Mouse (Mus musculus): ENCODE data around the gene Akap1. TPM values are rescaled to one million over a fixed set of nuclear protein-coding genes. Genes with fewer than 3 reads are reported as not detected.

Akap1 gene
- polyA plus RNA-seq, 1 experiment: 41.3 TPM

DNA sequence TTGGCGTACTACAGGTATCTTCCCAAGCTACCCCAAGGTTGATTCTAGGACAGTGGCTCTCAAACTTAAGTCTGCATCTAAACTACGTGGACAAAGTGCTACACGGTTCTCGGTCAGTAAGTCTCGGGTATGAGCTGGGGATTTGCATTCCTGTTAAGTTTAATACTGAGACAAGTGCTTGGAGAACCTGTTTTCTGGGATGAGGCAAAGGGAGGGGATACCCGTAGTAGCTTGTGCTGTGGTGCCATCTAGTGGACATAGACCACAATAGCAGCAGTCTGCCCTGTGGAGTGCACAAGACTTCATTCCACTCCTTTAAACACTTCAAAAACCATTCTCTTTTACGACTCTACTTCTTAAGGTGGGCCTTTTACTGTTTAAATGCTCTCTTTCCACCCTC lies 41.4 kb downstream of the Akap1 start:
- Histone ChIP-seq H3K4me3 (ENCODE audit: control insufficient read depth, insufficient read depth, low read length) (no peak overlapping the region), H3K4me1 (replicated peaks; ENCODE audit: control insufficient read depth, insufficient read depth, low read length) (no peaks in the 10 kb centered on the region), H3K36me3 (ENCODE audit: control insufficient read depth, insufficient read depth, low read length) (no peaks in the 10 kb centered on the region), H3K27me3 (ENCODE audit: control insufficient read depth, insufficient read depth, low read length) (no peaks in the 10 kb centered on the region), H3K27ac (ENCODE audit: control insufficient read depth, insufficient read depth, low read length) (no peak overlapping the region)
- peak; percentile 47 for DNase-seq
- WGBS: 14% methylated on average over 7 of the region's 7 CpGs
- TF ChIP-seq CTCF (IDR thresholded peaks at IDR 0.05; ENCODE audit: borderline replicate concordance, control insufficient read depth, extremely low read depth, insufficient read depth, low read length, poor library complexity) (no peak), POLR2A (IDR thresholded peaks at IDR 0.05; ENCODE audit: control insufficient read depth, extremely low read depth, insufficient read depth, low read length, poor library complexity) (no peak)

DNA sequence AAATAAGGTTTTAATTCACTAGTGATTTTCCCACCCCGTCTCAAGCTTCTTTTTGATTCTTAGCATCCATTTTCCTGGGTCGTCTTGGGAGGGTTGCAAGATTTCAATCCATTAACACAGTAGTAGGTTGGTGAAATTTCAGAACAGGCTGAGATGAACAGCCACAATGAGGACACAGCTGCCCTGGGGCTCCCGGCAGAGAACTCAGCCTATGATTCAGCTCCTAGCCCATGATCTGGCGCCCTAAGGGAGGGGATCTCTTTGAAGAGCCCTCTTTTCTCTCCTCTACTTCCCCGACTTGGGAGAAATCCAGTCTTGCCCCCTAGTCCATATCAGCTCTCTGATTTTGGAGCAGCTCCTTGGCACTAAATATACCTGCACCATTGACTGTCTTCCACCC lies 41.9 kb downstream of the Akap1 start:
- no peak for DNase-seq
- H3K27me3 ChIP-seq (ENCODE audit: control insufficient read depth, insufficient read depth, low read length): no peaks in the 10 kb centered on the region
- WGBS: 60% methylated on average over 5 of the region's 5 CpGs
- H3K36me3 ChIP-seq (ENCODE audit: control insufficient read depth, insufficient read depth, low read length): no peaks in the 10 kb centered on the region
- TF ChIP-seq POLR2A (IDR thresholded peaks at IDR 0.05; ENCODE audit: control insufficient read depth, extremely low read depth, insufficient read depth, low read length, poor library complexity): no peak
- TF ChIP-seq CTCF (IDR thresholded peaks at IDR 0.05; ENCODE audit: borderline replicate concordance, control insufficient read depth, extremely low read depth, insufficient read depth, low read length, poor library complexity): no peak
- no peak overlapping the region for H3K4me3 ChIP-seq (ENCODE audit: control insufficient read depth, insufficient read depth, low read length)
- no peaks in the 10 kb centered on the region for H3K4me1 ChIP-seq (replicated peaks; ENCODE audit: control insufficient read depth, insufficient read depth, low read length)
- no peak overlapping the region for H3K27ac ChIP-seq (ENCODE audit: control insufficient read depth, insufficient read depth, low read length)

DNA sequence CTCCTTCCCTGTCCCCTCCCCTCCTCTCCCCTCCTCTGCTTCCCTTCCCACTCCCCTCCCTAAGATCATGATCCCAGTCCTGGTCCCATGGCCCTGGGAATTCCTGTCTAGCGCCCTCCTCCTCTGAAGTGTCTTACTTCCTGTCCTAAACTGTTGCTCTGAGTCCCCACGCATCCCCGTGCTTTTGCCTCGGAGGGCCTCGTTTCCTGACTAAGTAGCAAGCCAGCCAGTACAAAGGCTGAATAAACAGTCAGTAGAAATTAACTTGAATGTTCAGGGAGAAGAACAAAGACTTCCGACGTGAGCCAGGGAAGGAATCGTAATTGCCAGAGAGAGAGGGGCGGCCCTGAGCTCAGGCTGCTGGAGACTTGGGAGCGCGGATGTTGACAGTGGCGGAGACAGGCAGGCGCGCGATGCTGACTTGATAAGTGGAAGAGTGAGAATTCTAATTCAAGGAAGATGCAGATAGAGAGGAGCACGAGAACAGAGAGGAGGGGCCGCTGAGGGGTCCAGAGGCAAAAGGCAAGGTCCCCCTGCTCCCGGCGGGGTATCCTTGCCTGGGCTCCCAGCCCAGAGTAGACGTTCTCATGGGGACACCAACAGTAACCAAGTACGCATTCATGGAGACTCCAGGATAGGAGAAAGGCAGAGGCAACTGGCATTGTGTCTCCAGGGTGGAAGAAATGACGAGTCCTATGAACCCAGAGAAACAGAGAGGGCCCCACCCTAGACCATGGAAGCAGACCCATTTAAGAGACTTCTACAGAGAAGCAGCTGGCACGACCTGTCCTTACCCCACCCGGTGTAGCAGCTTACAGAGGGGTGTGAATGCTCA lies 43.4 kb downstream of the Akap1 start:
- DNase-seq: no peak
- Histone ChIP-seq H3K27ac (ENCODE audit: control insufficient read depth, insufficient read depth, low read length) (no peak overlapping the region), H3K4me1 (replicated peaks; ENCODE audit: control insufficient read depth, insufficient read depth, low read length) (no peaks in the 10 kb centered on the region), H3K4me3 (ENCODE audit: control insufficient read depth, insufficient read depth, low read length) (no peak overlapping the region), H3K36me3 (ENCODE audit: control insufficient read depth, insufficient read depth, low read length) (no peaks in the 10 kb centered on the region), H3K27me3 (ENCODE audit: control insufficient read depth, insufficient read depth, low read length) (no peaks in the 10 kb centered on the region)
- no peak for TF ChIP-seq POLR2A (IDR thresholded peaks at IDR 0.05; ENCODE audit: control insufficient read depth, extremely low read depth, insufficient read depth, low read length, poor library complexity)
- no peak for TF ChIP-seq CTCF (IDR thresholded peaks at IDR 0.05; ENCODE audit: borderline replicate concordance, control insufficient read depth, extremely low read depth, insufficient read depth, low read length, poor library complexity)
- WGBS: 77% methylated on average over 24 of the region's 24 CpGs

- Histone ChIP-seq H3K4me1 (replicated peaks; ENCODE audit: control insufficient read depth, insufficient read depth, low read length) (no peaks in the 10 kb centered on the region), H3K27ac (ENCODE audit: control insufficient read depth, insufficient read depth, low read length) (no peak overlapping the region), H3K27me3 (ENCODE audit: control insufficient read depth, insufficient read depth, low read length) (no peaks in the 10 kb centered on the region), H3K4me3 (ENCODE audit: control insufficient read depth, insufficient read depth, low read length) (no peak overlapping the region), H3K36me3 (ENCODE audit: control insufficient read depth, insufficient read depth, low read length) (no peaks in the 10 kb centered on the region)
- TF ChIP-seq CTCF (IDR thresholded peaks at IDR 0.05; ENCODE audit: borderline replicate concordance, control insufficient read depth, extremely low read depth, insufficient read depth, low read length, poor library complexity): no peak
- no peak for TF ChIP-seq POLR2A (IDR thresholded peaks at IDR 0.05; ENCODE audit: control insufficient read depth, extremely low read depth, insufficient read depth, low read length, poor library complexity)
- DNase-seq: no peak
- WGBS: 77% methylated on average over 6 of the region's 6 CpGs
These were observed 44.1 kb downstream of the Akap1 start for GRCm38 (mm10) chr11:88820253-88820652.

DNA sequence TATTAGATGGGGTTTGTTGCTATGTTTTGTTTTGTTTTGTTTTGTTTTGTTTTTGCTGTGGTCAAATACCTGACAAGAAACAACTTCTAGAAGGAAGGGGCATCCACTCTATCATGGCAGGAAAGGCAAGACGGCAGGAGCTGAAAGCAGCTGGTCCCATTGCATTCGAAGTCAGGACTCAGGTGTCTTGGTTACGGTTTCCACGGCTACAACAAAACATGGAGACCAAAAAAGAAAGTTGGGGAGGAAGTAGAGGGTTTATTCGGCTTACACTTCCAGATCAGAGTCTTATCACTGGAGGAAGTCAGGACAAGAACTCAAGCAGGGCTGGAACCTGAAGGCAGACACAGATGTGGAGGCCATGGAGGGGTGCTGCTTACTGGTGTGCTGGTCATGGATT lies 47.3 kb downstream of the Akap1 start:
- 68% methylated on average over 5 of the region's 5 CpGs for WGBS

GRCm38 (mm10) chr11:88803231-88804010 lies 61.0 kb downstream of the Akap1 start:
- WGBS: 77% methylated on average over 31 of the region's 31 CpGs
- TF ChIP-seq POLR2A (IDR thresholded peaks at IDR 0.05; ENCODE audit: control insufficient read depth, extremely low read depth, insufficient read depth, low read length, poor library complexity) (no peak), CTCF (IDR thresholded peaks at IDR 0.05; ENCODE audit: borderline replicate concordance, control insufficient read depth, extremely low read depth, insufficient read depth, low read length, poor library complexity) (no peak)
- Histone ChIP-seq H3K4me3 (ENCODE audit: control insufficient read depth, insufficient read depth, low read length) (no peak overlapping the region), H3K36me3 (ENCODE audit: control insufficient read depth, insufficient read depth, low read length) (no peaks in the 10 kb centered on the region), H3K27ac (ENCODE audit: control insufficient read depth, insufficient read depth, low read length) (no peak overlapping the region), H3K4me1 (replicated peaks; ENCODE audit: control insufficient read depth, insufficient read depth, low read length) (no peaks in the 10 kb centered on the region), H3K27me3 (ENCODE audit: control insufficient read depth, insufficient read depth, low read length) (no peaks in the 10 kb centered on the region)
- no peak for DNase-seq

More for the DNA sequence above, 47.3 kb downstream of the Akap1 start:
- H3K27ac ChIP-seq (ENCODE audit: control insufficient read depth, insufficient read depth, low read length): no peak overlapping the region
- H3K27me3 ChIP-seq (ENCODE audit: control insufficient read depth, insufficient read depth, low read length): no peaks in the 10 kb centered on the region
- H3K4me1 ChIP-seq (replicated peaks; ENCODE audit: control insufficient read depth, insufficient read depth, low read length): no peaks in the 10 kb centered on the region
- TF ChIP-seq POLR2A (IDR thresholded peaks at IDR 0.05; ENCODE audit: control insufficient read depth, extremely low read depth, insufficient read depth, low read length, poor library complexity): no peak
- no peak for TF ChIP-seq CTCF (IDR thresholded peaks at IDR 0.05; ENCODE audit: borderline replicate concordance, control insufficient read depth, extremely low read depth, insufficient read depth, low read length, poor library complexity)
- no peak for DNase-seq
- H3K4me3 ChIP-seq (ENCODE audit: control insufficient read depth, insufficient read depth, low read length): no peak overlapping the region
- H3K36me3 ChIP-seq (ENCODE audit: control insufficient read depth, insufficient read depth, low read length): no peaks in the 10 kb centered on the region
